Mouse (Mus musculus) thymus, postnatal 14 days (tissue): ENCODE measurements around the gene Tex52.
"Not testable (repeated sequence)": the region's sequence is repeated elsewhere in the genome, so short reads cannot be mapped to it uniquely, and the experiment has no call there.

Source experiments
- DNase-seq: peaks from one replicate; pipeline ENCODE4 v3.0.0; 2021

The Tex52 gene

GRCm38 (mm10) chr6:128375192-128375591 lies at the start of gene Tex52, which contains the start of gene Gm44596:
TSS of gene Tex52 (plus strand) at chr6:128375456.
TSS of gene Gm44596 (plus strand) at chr6:128375503.
- DNase-seq = no peak

- DNase-seq = peak; percentile 73
Measured at GRCm38 (mm10) chr6:128334397-128335124, 40.7 kb upstream of the Tex52 start.

GRCm38 (mm10) chr6:128337467-128337866 lies 37.8 kb upstream of the Tex52 start:
- no peak for DNase-seq

- DNase-seq = no peak
Measured at GRCm38 (mm10) chr6:128338876-128339275, 36.4 kb upstream of the Tex52 start.

GRCm38 (mm10) chr6:128341956-128342723 lies 33.1 kb upstream of the Tex52 start:
- DNase-seq = no peak

- no peak for DNase-seq
Measured at GRCm38 (mm10) chr6:128345623-128346022, 29.6 kb upstream of the Tex52 start.

- no peak for DNase-seq
Measured at GRCm38 (mm10) chr6:128346782-128347181, 28.5 kb upstream of the Tex52 start.

- no peak for DNase-seq
Measured at GRCm38 (mm10) chr6:128349711-128350110, 25.5 kb upstream of the Tex52 start.

GRCm38 (mm10) chr6:128354140-128354539 lies 21.1 kb upstream of the Tex52 start:
- DNase-seq = no peak

- DNase-seq = no peak
Measured at GRCm38 (mm10) chr6:128355201-128355681, 20.0 kb upstream of the Tex52 start.

- DNase-seq = peak; percentile 92
Measured at GRCm38 (mm10) chr6:128355726-128356416, 19.4 kb upstream of the Tex52 start, which contains the start of gene Tulp3. TSS of gene Tulp3 (minus strand) at chr6:128355851.

- DNase-seq = peak; percentile 74
Measured at GRCm38 (mm10) chr6:128358999-128359398, 16.3 kb upstream of the Tex52 start.

- DNase-seq = no peak
Measured at GRCm38 (mm10) chr6:128361901-128362300, 13.4 kb upstream of the Tex52 start.

- peak; percentile 89 for DNase-seq
Measured at GRCm38 (mm10) chr6:128362381-128363006, 12.8 kb upstream of the Tex52 start, which contains the start of the genes Rhno1 and Foxm1. TSS of gene Rhno1 (minus strand) at chr6:128362911. TSS of gene Foxm1 (plus strand) at chr6:128362967.

GRCm38 (mm10) chr6:128363007-128363825 lies 12.0 kb upstream of the Tex52 start:
- DNase-seq = no peak

- DNase-seq = no peak
Measured at GRCm38 (mm10) chr6:128364721-128365120, 10.5 kb upstream of the Tex52 start.

GRCm38 (mm10) chr6:128366466-128366865 lies 8.8 kb upstream of the Tex52 start:
- no peak for DNase-seq

GRCm38 (mm10) chr6:128370040-128370439 lies 5.2 kb upstream of the Tex52 start:
- DNase-seq = no peak

- no peak for DNase-seq
Measured at GRCm38 (mm10) chr6:128376371-128377085, 1.3 kb downstream of the Tex52 start.

GRCm38 (mm10) chr6:128379636-128380035 lies 4.4 kb downstream of the Tex52 start:
- DNase-seq = no peak

GRCm38 (mm10) chr6:128380594-128381167 lies 5.4 kb downstream of the Tex52 start:
- DNase-seq = not testable (repeated sequence)
